Comparison of ENCODE assay signal across 25 mouse cellular contexts in genomic region chr7:113146526-113146925, GRCm38 (mm10).
DNase-seq lines count a peak whose midpoint lies in the region; ATAC-seq and TF ChIP-seq lines count a peak whose summit lies in the region.
"Had no signal": no experiment of that assay in that cellular context is flagged by ENCODE, and none has a peak within 500 bp of the region (broad histone marks: within the 10 kb centered on the region; RNA-seq: fewer than 3 reads in every experiment).

No protein-coding gene starts in this region.

- H3K4me3 ChIP-seq in ES-E14 (ENCODE audit: insufficient read depth in 1 of 2, low read depth in 1 of 2, low read length in 2 of 2, poor library complexity in 1 of 2, severe bottlenecking in 1 of 2) (no peak overlapping the region), myocyte (peak overlapping the region; percentile 14)
- no peak overlapping the region for H3K4me3 ChIP-seq in hindbrain, postnatal 0 days (ENCODE audit: low read length)
- H3K4me3 ChIP-seq: embryonic facial prominence, embryonic 10.5 days; embryonic facial prominence, embryonic 13.5 days; forebrain, embryonic 10.5 days; forebrain, embryonic 13.5 days; hindbrain, embryonic 10.5 days; hindbrain, embryonic 13.5 days had no signal

- H3K36me3 ChIP-seq in ES-E14 (ENCODE audit: control insufficient read depth, insufficient read depth, low read length, poor library complexity, severe bottlenecking), result no peaks in the 10 kb centered on the region
- no peaks in the 10 kb centered on the region for H3K36me3 ChIP-seq in myocyte (ENCODE audit: control insufficient read depth, insufficient read depth)
- H3K36me3 ChIP-seq in hindbrain, postnatal 0 days (ENCODE audit: insufficient read depth, low read length), result no peaks in the 10 kb centered on the region
- H3K36me3 ChIP-seq: embryonic facial prominence, embryonic 10.5 days; embryonic facial prominence, embryonic 13.5 days; forebrain, embryonic 10.5 days; G1E; hindbrain, embryonic 10.5 days; hindbrain, embryonic 13.5 days had no signal

- H3K79me2 ChIP-seq in myocyte (ENCODE audit: control insufficient read depth, insufficient read depth), result no peaks in the 10 kb centered on the region

- DNase-seq in heart, adult 11 months, result peak; percentile 91
- no peak for DNase-seq in heart, postnatal 4 days
- peak; percentile 63 for DNase-seq in 3134 (ENCODE audit: extremely low read depth, insufficient read length, low spot score)
- DNase-seq in ES-E14 (ENCODE audit: low read depth, low spot score), result no peak
- no peak for DNase-seq in hindbrain, postnatal 0 days (ENCODE audit: low spot score)
- DNase-seq in gastrocnemius, postnatal 4 days (ENCODE audit: low spot score in 2 of 2), result no peak
- DNase-seq: adrenal gland, adult 2 months; adrenal gland, postnatal 14 days; cerebellum, adult 11-12 months; cerebellum, adult 8-10 months; cerebellum, postnatal 36 days; embryo, embryonic 11 days; gastrocnemius, postnatal 25 days had no signal

- H3K4me1 ChIP-seq in ES-E14 (ENCODE audit: control insufficient read depth in 2 of 2, insufficient read depth in 2 of 2, low read length in 2 of 2, poor library complexity in 1 of 2), result peaks cover 3 to 25% of the 10 kb centered on the region in 2 experiments; a peak in 3 of 4 replicates
- H3K4me1 ChIP-seq in hindbrain, postnatal 0 days (ENCODE audit: insufficient read depth, low read length), result peaks cover 3% of the 10 kb centered on the region; the same call in 1 of the 2 replicates

- TF ChIP-seq CTCF in hindbrain, postnatal 0 days (IDR thresholded peaks at IDR 0.05; ENCODE audit: low read depth), result no peak

- 87% methylated on average over 9 of the region's 9 CpGs for WGBS in hindbrain, postnatal 0 days

- peak overlapping the region; percentile 98 for H3K4me2 ChIP-seq in myocyte (ENCODE audit: low read depth)
- no peak overlapping the region for H3K4me2 ChIP-seq in hindbrain, postnatal 0 days (ENCODE audit: low read depth, low read length)
- H3K4me2 ChIP-seq: embryonic facial prominence, embryonic 13.5 days; forebrain, embryonic 13.5 days; heart, embryonic 11.5 days; hindbrain, embryonic 13.5 days had no signal

- no peak overlapping the region for H3K9ac ChIP-seq in ES-E14 (ENCODE audit: insufficient read depth, low read depth, low read length, poor library complexity, severe bottlenecking)
- no peak overlapping the region for H3K9ac ChIP-seq in hindbrain, postnatal 0 days (replicated peaks; ENCODE audit: low read length)
- H3K9ac ChIP-seq: embryonic facial prominence, embryonic 13.5 days; forebrain, embryonic 13.5 days; hindbrain, embryonic 13.5 days had no signal

- TF ChIP-seq POLR2A in myocyte (IDR thresholded peaks at IDR 0.05; ENCODE audit: insufficient read length, low read depth), result peak; percentile 62

- in situ Hi-C loops in ES-E14 (cut with MboI; ENCODE audit: low sequenced_read_pairs in 2 of 2, unreplicated experiment in 2 of 2), result loop anchor here in 1 of 2 experiments (10.0 kb wide), 1 partner anchor 108 kb away; no protein-coding TSS in a partner anchor

- H3ac ChIP-seq in myocyte (ENCODE audit: control insufficient read depth, insufficient read length), result no peak overlapping the region

- H3K27me3 ChIP-seq in myocyte (ENCODE audit: control insufficient read depth, insufficient read depth, insufficient read length), result no peaks in the 10 kb centered on the region
- no peaks in the 10 kb centered on the region for H3K27me3 ChIP-seq in hindbrain, postnatal 0 days (ENCODE audit: insufficient read depth, low read length)

- ATAC-seq in hindbrain, postnatal 0 days, result no peak
- ATAC-seq: forebrain, embryonic 16.5 days; hindbrain, embryonic 16.5 days; intestine, embryonic 16.5 days had no signal

- 0 out of 2 replicates have a peak overlapping the region, but pooled peaks have one; percentile 33 for H3K27ac ChIP-seq in ES-E14 (ENCODE audit: insufficient read depth, low read depth, low read length, poor library complexity, severe bottlenecking)
- H3K27ac ChIP-seq in hindbrain, postnatal 0 days, result no peak overlapping the region
- H3K27ac ChIP-seq: embryonic facial prominence, embryonic 13.5 days; forebrain, embryonic 13.5 days; hindbrain, embryonic 13.5 days had no signal

- H3K9me3 ChIP-seq in ES-E14 (ENCODE audit: control insufficient read depth, insufficient read depth, low read depth, low read length), result no peaks in the 10 kb centered on the region
- H3K9me3 ChIP-seq in hindbrain, postnatal 0 days (ENCODE audit: low read length), result no peaks in the 10 kb centered on the region
- H3K9me3 ChIP-seq: embryonic facial prominence, embryonic 10.5 days; embryonic facial prominence, embryonic 13.5 days; forebrain, embryonic 10.5 days; forebrain, embryonic 13.5 days; G1E; hindbrain, embryonic 10.5 days; hindbrain, embryonic 13.5 days had no signal

TF ChIP-seq in ES-E14, 5 proteins besides CTCF, POLR2A, EP300 and RAD21:
- no peak for TF ChIP-seq CHD2 (IDR thresholded peaks at IDR 0.05; ENCODE audit: low read depth, low read length)
- no peak for TF ChIP-seq HCFC1 (IDR thresholded peaks at IDR 0.05; ENCODE audit: borderline replicate concordance, insufficient read depth, low read length)
- no peak for TF ChIP-seq MAFK (IDR thresholded peaks at IDR 0.05; ENCODE audit: insufficient read depth, low read depth, low read length)
- no peak for TF ChIP-seq ZNF384 (IDR thresholded peaks at IDR 0.05; ENCODE audit: low read depth, low read length)
- no peak for TF ChIP-seq ZC3H11A (IDR thresholded peaks at IDR 0.05; ENCODE audit: borderline replicate concordance, low read depth, low read length)

TF ChIP-seq in myocyte, 11 proteins besides CTCF, POLR2A, EP300 and RAD21:
- TF ChIP-seq TCF3 (IDR thresholded peaks at IDR 0.05; ENCODE audit: insufficient read length, low read depth), result no peak
- TF ChIP-seq POLR2AphosphoS2 (IDR thresholded peaks at IDR 0.05; ENCODE audit: insufficient read length, low read depth), result peak; percentile 60
- no peak for TF ChIP-seq E2F4 (IDR thresholded peaks at IDR 0.05; ENCODE audit: insufficient read depth)
- no peak for TF ChIP-seq MYOG (IDR thresholded peaks at IDR 0.05; ENCODE audit: control insufficient read depth in 1 of 3, insufficient read depth in 1 of 3, insufficient read length in 2 of 3, low read depth in 2 of 3)
- TF ChIP-seq REST (IDR thresholded peaks at IDR 0.05; ENCODE audit: insufficient read depth, insufficient read length), result no peak
- TF ChIP-seq USF1 (IDR thresholded peaks at IDR 0.05; ENCODE audit: low read depth), result no peak
- TF ChIP-seq SRF (IDR thresholded peaks at IDR 0.05; ENCODE audit: control insufficient read depth, insufficient read length, low read depth), result no peak
- peak in 1 of 3 experiments; percentile 8 for TF ChIP-seq MYOD1 (IDR thresholded peaks at IDR 0.05; ENCODE audit: control insufficient read depth in 1 of 3, insufficient read length in 2 of 3, low read depth in 2 of 3)
- TF ChIP-seq CEBPB (IDR thresholded peaks at IDR 0.05; ENCODE audit: insufficient read depth, poor library complexity, severe bottlenecking), result no peak
- TF ChIP-seq MAX (IDR thresholded peaks at IDR 0.05; ENCODE audit: low read depth), result no peak
- no peak for TF ChIP-seq TCF12 (IDR thresholded peaks at IDR 0.05; ENCODE audit: insufficient read depth, poor library complexity, severe bottlenecking)

Comparison
In these comparisons a context has a peak if more than half of its experiments do, and no peak if none do; other contexts are left out.
1. DNase-seq: peak in heart, adult 11 months (single experiment) and 3134 (single experiment); none in heart, postnatal 4 days (single experiment), ES-E14 (single experiment), hindbrain, postnatal 0 days (single experiment) and gastrocnemius, postnatal 4 days (0 of 2).